Mouse (Mus musculus): ENCODE results near the gene Lrrc4b. TPM values are rescaled to one million over a fixed set of nuclear protein-coding genes. Genes with fewer than 3 reads are reported as not detected.

Gene Lrrc4b
- total and polyA plus RNA-seq, 3 experiments = 30.1 to 34.1 (median 33.2) TPM

GRCm38 (mm10) chr7:44456302-44456701, 27.5 kb downstream of the Lrrc4b start:
- no peak overlapping the region for H3K27ac ChIP-seq
- WGBS = 89% methylated on average over 1 of the region's 1 CpGs
- H3K4me3 ChIP-seq = no peak overlapping the region
- no peak for DNase-seq
- peaks cover 1% of the 10 kb centered on the region; the same call in 1 of the 2 replicates for H3K4me1 ChIP-seq (ENCODE audit: control insufficient read depth, insufficient read depth, low read length)
- no peaks in the 10 kb centered on the region for H3K79me2 ChIP-seq (replicated peaks; ENCODE audit: control insufficient read depth, insufficient read depth, low read length)
- TF ChIP-seq EP300 (IDR thresholded peaks at IDR 0.05; ENCODE audit: insufficient read depth, low read depth, low read length) = no peak
- no peaks in the 10 kb centered on the region for H3K27me3 ChIP-seq (ENCODE audit: control insufficient read depth, insufficient read depth, low read length)
- no peak overlapping the region for H3K9ac ChIP-seq (ENCODE audit: low read depth, low read length)
- intact Hi-C loops (cut with DNase I) = no loop called here
- no peaks in the 10 kb centered on the region for H3K36me3 ChIP-seq (ENCODE audit: control insufficient read depth, insufficient read depth, low read length)

GRCm38 (mm10) chr7:44460067-44460466, 31.2 kb downstream of the Lrrc4b start:
- intact Hi-C loops (cut with DNase I) = no loop called here
- WGBS = 66% methylated on average over 6 of the region's 6 CpGs
- H3K27me3 ChIP-seq (ENCODE audit: control insufficient read depth, insufficient read depth, low read length) = peaks cover 3% of the 10 kb centered on the region; the same call in 1 of the 2 replicates

DNA sequence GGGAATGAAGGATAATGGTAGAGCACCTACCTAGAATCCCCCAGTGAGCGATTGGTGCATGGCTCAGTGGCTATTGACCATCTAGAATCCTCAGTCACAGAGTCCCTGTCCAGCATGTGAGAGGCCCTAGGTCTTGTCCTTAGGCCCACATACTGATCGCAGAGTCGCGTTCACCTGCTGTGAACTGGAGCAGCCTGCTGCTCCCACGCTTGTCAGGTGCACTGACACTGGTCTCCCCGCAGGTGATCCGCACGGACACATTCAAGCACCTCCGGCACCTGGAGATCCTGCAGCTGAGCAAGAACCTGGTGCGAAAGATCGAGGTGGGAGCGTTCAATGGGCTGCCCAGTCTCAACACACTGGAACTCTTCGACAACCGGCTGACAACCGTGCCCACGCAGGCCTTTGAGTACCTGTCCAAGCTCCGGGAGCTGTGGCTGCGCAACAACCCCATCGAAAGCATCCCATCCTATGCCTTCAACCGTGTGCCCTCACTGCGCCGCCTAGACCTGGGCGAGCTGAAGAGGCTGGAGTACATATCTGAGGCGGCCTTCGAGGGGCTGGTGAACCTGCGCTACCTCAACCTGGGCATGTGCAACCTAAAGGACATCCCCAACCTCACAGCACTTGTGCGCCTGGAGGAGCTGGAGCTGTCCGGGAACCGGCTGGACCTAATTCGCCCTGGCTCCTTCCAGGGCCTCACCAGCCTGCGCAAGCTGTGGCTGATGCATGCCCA, 32.1 kb downstream of the Lrrc4b start:
- H3K4me1 ChIP-seq (ENCODE audit: control insufficient read depth, insufficient read depth, low read length) = no peaks in the 10 kb centered on the region
- 77% methylated on average over 31 of the region's 31 CpGs for WGBS
- TF ChIP-seq POLR2A (IDR thresholded peaks at IDR 0.05; ENCODE audit: insufficient read depth, low read depth, low read length) (no peak), EP300 (IDR thresholded peaks at IDR 0.05; ENCODE audit: insufficient read depth, low read depth, low read length) (no peak), CTCF (IDR thresholded peaks at IDR 0.05) (no peak)
- H3K9ac ChIP-seq (ENCODE audit: low read depth, low read length) = no peak overlapping the region
- H3K36me3 ChIP-seq (ENCODE audit: control insufficient read depth, insufficient read depth, low read length) = no peaks in the 10 kb centered on the region
- no peak overlapping the region for H3K4me3 ChIP-seq
- intact Hi-C loops (cut with DNase I) = no loop called here
- DNase-seq = no peak
- no peak overlapping the region for H3K27ac ChIP-seq
- H3K79me2 ChIP-seq (replicated peaks; ENCODE audit: control insufficient read depth, insufficient read depth, low read length) = no peaks in the 10 kb centered on the region
- peaks cover 3% of the 10 kb centered on the region; the same call in 1 of the 2 replicates for H3K27me3 ChIP-seq (ENCODE audit: control insufficient read depth, insufficient read depth, low read length)

More at GRCm38 (mm10) chr7:44460067-44460466, 31.2 kb downstream of the Lrrc4b start:
- no peak overlapping the region for H3K9ac ChIP-seq (ENCODE audit: low read depth, low read length)
- no peak for DNase-seq
- H3K36me3 ChIP-seq (ENCODE audit: control insufficient read depth, insufficient read depth, low read length) = no peaks in the 10 kb centered on the region
- H3K27ac ChIP-seq = no peak overlapping the region
- no peak for TF ChIP-seq CTCF (IDR thresholded peaks at IDR 0.05)
- TF ChIP-seq EP300 (IDR thresholded peaks at IDR 0.05; ENCODE audit: insufficient read depth, low read depth, low read length) = no peak
- TF ChIP-seq POLR2A (IDR thresholded peaks at IDR 0.05; ENCODE audit: insufficient read depth, low read depth, low read length) = no peak
- H3K4me1 ChIP-seq (ENCODE audit: control insufficient read depth, insufficient read depth, low read length) = no peaks in the 10 kb centered on the region
- no peaks in the 10 kb centered on the region for H3K79me2 ChIP-seq (replicated peaks; ENCODE audit: control insufficient read depth, insufficient read depth, low read length)
- H3K4me3 ChIP-seq = no peak overlapping the region

- TF ChIP-seq EP300 (IDR thresholded peaks at IDR 0.05; ENCODE audit: insufficient read depth, low read depth, low read length) (no peak), POLR2A (IDR thresholded peaks at IDR 0.05; ENCODE audit: insufficient read depth, low read depth, low read length) (no peak), CTCF (IDR thresholded peaks at IDR 0.05) (no peak)
- no peaks in the 10 kb centered on the region for H3K4me1 ChIP-seq (ENCODE audit: control insufficient read depth, insufficient read depth, low read length)
- no peaks in the 10 kb centered on the region for H3K79me2 ChIP-seq (replicated peaks; ENCODE audit: control insufficient read depth, insufficient read depth, low read length)
- no peak overlapping the region for H3K4me3 ChIP-seq
- peaks cover 3% of the 10 kb centered on the region; the same call in 1 of the 2 replicates for H3K27me3 ChIP-seq (ENCODE audit: control insufficient read depth, insufficient read depth, low read length)
- no peaks in the 10 kb centered on the region for H3K36me3 ChIP-seq (ENCODE audit: control insufficient read depth, insufficient read depth, low read length)
- no peak overlapping the region for H3K27ac ChIP-seq
- DNase-seq = no peak
- WGBS = 61% methylated on average over 57 of the region's 57 CpGs
- intact Hi-C loops (cut with DNase I) = no loop called here
- no peak overlapping the region for H3K9ac ChIP-seq (ENCODE audit: low read depth, low read length)
These were observed 32.8 kb downstream of the Lrrc4b start for GRCm38 (mm10) chr7:44461503-44462217.

DNA sequence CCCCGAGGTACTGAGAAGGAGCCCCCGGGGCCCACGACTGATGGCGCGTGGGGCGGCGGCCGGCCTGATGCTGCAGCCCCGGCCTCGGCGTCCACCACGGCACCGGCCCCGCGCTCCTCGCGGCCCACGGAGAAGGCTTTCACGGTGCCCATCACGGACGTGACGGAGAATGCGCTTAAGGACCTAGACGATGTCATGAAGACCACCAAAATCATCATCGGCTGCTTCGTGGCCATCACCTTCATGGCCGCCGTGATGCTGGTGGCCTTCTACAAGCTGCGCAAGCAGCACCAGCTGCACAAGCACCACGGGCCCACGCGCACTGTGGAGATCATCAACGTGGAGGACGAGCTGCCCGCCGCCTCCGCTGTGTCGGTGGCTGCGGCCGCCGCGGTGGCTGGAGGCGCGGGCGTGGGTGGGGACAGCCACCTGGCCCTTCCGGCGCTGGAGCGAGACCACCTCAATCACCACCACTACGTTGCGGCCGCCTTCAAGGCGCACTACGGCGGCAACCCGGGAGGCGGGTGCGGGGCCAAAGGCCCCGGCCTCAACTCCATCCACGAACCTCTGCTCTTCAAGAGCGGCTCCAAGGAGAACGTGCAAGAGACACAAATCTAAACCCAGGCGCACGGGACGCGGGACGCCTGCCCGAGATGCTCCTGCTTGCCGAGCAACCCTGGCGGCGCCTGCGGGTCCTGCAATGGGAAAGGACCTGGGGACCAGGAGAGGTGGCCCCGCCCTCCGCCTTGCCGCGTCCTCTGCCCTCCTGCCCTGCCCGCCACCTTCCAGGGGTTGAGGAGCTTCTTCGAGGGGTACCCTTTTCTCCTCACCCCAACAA, 33.6 kb downstream of the Lrrc4b start:
- H3K27me3 ChIP-seq (ENCODE audit: control insufficient read depth, insufficient read depth, low read length) = peaks cover 3% of the 10 kb centered on the region; the same call in 1 of the 2 replicates
- peaks cover under 1% of the 10 kb centered on the region; the same call in 1 of the 2 replicates for H3K4me1 ChIP-seq (ENCODE audit: control insufficient read depth, insufficient read depth, low read length)
- intact Hi-C loops (cut with DNase I) = no loop called here
- no peak overlapping the region for H3K27ac ChIP-seq
- no peaks in the 10 kb centered on the region for H3K79me2 ChIP-seq (replicated peaks; ENCODE audit: control insufficient read depth, insufficient read depth, low read length)
- H3K36me3 ChIP-seq (ENCODE audit: control insufficient read depth, insufficient read depth, low read length) = no peaks in the 10 kb centered on the region
- WGBS = 35% methylated on average over 77 of the region's 77 CpGs
- no peak overlapping the region for H3K4me3 ChIP-seq
- TF ChIP-seq EP300 (IDR thresholded peaks at IDR 0.05; ENCODE audit: insufficient read depth, low read depth, low read length) (no peak), CTCF (IDR thresholded peaks at IDR 0.05) (0 out of 2 replicates have a peak, but pooled peaks have one; percentile 10), POLR2A (IDR thresholded peaks at IDR 0.05; ENCODE audit: insufficient read depth, low read depth, low read length) (no peak)
- no peak for DNase-seq
- no peak overlapping the region for H3K9ac ChIP-seq (ENCODE audit: low read depth, low read length)
